Comparison of ENCODE assay signal across 16 mouse cellular contexts in genomic region chr11:8804178-8804577, GRCm38 (mm10).
DNase-seq lines count a peak whose midpoint lies in the region; ATAC-seq lines count a peak whose summit lies in the region.
"Had no signal": no experiment of that assay in that cellular context is flagged by ENCODE, and none has a peak within 500 bp of the region (broad histone marks: within the 10 kb centered on the region; RNA-seq: fewer than 3 reads in every experiment).

No protein-coding gene starts in this region.

- H3K36me3 ChIP-seq in hindbrain, embryonic 13.5 days: no peaks in the 10 kb centered on the region
- H3K36me3 ChIP-seq in hindbrain, embryonic 10.5 days: no peaks in the 10 kb centered on the region
- no peaks in the 10 kb centered on the region for H3K36me3 ChIP-seq in midbrain, embryonic 11.5 days (ENCODE audit: control insufficient read depth, insufficient read depth, low read length)
- no peaks in the 10 kb centered on the region for H3K36me3 ChIP-seq in midbrain, embryonic 16.5 days (ENCODE audit: control insufficient read depth, insufficient read depth, low read length)
- no peaks in the 10 kb centered on the region for H3K36me3 ChIP-seq in neural tube, embryonic 14.5 days (ENCODE audit: control insufficient read depth, insufficient read depth, low read length)
- no peaks in the 10 kb centered on the region for H3K36me3 ChIP-seq in intestine, embryonic 15.5 days
- H3K36me3 ChIP-seq: embryonic facial prominence, embryonic 10.5 days; heart, embryonic 13.5 days had no signal

- no peak overlapping the region for H3K4me2 ChIP-seq in hindbrain, embryonic 13.5 days
- no peak overlapping the region for H3K4me2 ChIP-seq in midbrain, embryonic 11.5 days
- H3K4me2 ChIP-seq in midbrain, embryonic 16.5 days (ENCODE audit: low read length): no peak overlapping the region
- H3K4me2 ChIP-seq in neural tube, embryonic 14.5 days (ENCODE audit: low read depth, low read length): no peak overlapping the region
- H3K4me2 ChIP-seq in intestine, embryonic 15.5 days (replicated peaks): no peak overlapping the region
- H3K4me2 ChIP-seq: heart, embryonic 13.5 days had no signal

- H3K27ac ChIP-seq in hindbrain, embryonic 13.5 days: no peak overlapping the region
- no peak overlapping the region for H3K27ac ChIP-seq in hindbrain, embryonic 10.5 days
- no peak overlapping the region for H3K27ac ChIP-seq in midbrain, embryonic 11.5 days (ENCODE audit: low read depth, low read length)
- H3K27ac ChIP-seq in midbrain, embryonic 16.5 days (ENCODE audit: low read length): no peak overlapping the region
- H3K27ac ChIP-seq in neural tube, embryonic 14.5 days (ENCODE audit: low read depth, low read length): no peak overlapping the region
- no peak overlapping the region for H3K27ac ChIP-seq in intestine, embryonic 15.5 days
- H3K27ac ChIP-seq: embryonic facial prominence, embryonic 10.5 days; heart, embryonic 13.5 days had no signal

- no peak for DNase-seq in hindbrain, embryonic 10.5 days (ENCODE audit: low spot score)
- peak; percentile 33 for DNase-seq in midbrain, embryonic 11.5 days (ENCODE audit: low spot score, missing footprints)
- no peak for DNase-seq in neural tube, embryonic 10.5 days (ENCODE audit: extremely low spot score, low spot score)
- DNase-seq: adrenal gland, adult 2 months; adrenal gland, postnatal 25 days; cerebellum, adult 8-10 months; gastrocnemius, postnatal 36 days; heart, postnatal 36 days had no signal

- H3K9ac ChIP-seq in hindbrain, embryonic 13.5 days: no peak overlapping the region
- H3K9ac ChIP-seq in midbrain, embryonic 11.5 days (ENCODE audit: low read length): no peak overlapping the region
- H3K9ac ChIP-seq in midbrain, embryonic 16.5 days (ENCODE audit: low read depth, low read length): no peak overlapping the region
- no peak overlapping the region for H3K9ac ChIP-seq in neural tube, embryonic 14.5 days (replicated peaks; ENCODE audit: low read depth, low read length)
- H3K9ac ChIP-seq in intestine, embryonic 15.5 days: no peak overlapping the region
- H3K9ac ChIP-seq: heart, embryonic 13.5 days had no signal

- H3K9me3 ChIP-seq in hindbrain, embryonic 13.5 days: no peaks in the 10 kb centered on the region
- no peaks in the 10 kb centered on the region for H3K9me3 ChIP-seq in hindbrain, embryonic 10.5 days
- no peaks in the 10 kb centered on the region for H3K9me3 ChIP-seq in midbrain, embryonic 11.5 days (ENCODE audit: control insufficient read depth, low read length)
- H3K9me3 ChIP-seq in midbrain, embryonic 16.5 days (replicated peaks; ENCODE audit: control insufficient read depth, low read length, poor library complexity, severe bottlenecking): no peaks in the 10 kb centered on the region
- H3K9me3 ChIP-seq in neural tube, embryonic 14.5 days (ENCODE audit: control insufficient read depth, low read length): no peaks in the 10 kb centered on the region
- H3K9me3 ChIP-seq in intestine, embryonic 15.5 days: no peaks in the 10 kb centered on the region
- H3K9me3 ChIP-seq: embryonic facial prominence, embryonic 10.5 days; heart, embryonic 13.5 days had no signal

- no peak overlapping the region for H3K4me3 ChIP-seq in hindbrain, embryonic 13.5 days
- H3K4me3 ChIP-seq in hindbrain, embryonic 10.5 days: no peak overlapping the region
- no peak overlapping the region for H3K4me3 ChIP-seq in midbrain, embryonic 11.5 days (ENCODE audit: low read depth, low read length)
- H3K4me3 ChIP-seq in midbrain, embryonic 16.5 days (ENCODE audit: low read depth, low read length): no peak overlapping the region
- no peak overlapping the region for H3K4me3 ChIP-seq in neural tube, embryonic 14.5 days (ENCODE audit: low read depth, low read length)
- no peak overlapping the region for H3K4me3 ChIP-seq in intestine, embryonic 15.5 days (replicated peaks)
- H3K4me3 ChIP-seq: embryonic facial prominence, embryonic 10.5 days; heart, embryonic 13.5 days had no signal

- H3K4me1 ChIP-seq in hindbrain, embryonic 13.5 days (replicated peaks): no peaks in the 10 kb centered on the region
- H3K4me1 ChIP-seq in hindbrain, embryonic 10.5 days (replicated peaks): no peaks in the 10 kb centered on the region
- H3K4me1 ChIP-seq in midbrain, embryonic 11.5 days (ENCODE audit: control insufficient read depth, insufficient read depth, low read length): no peaks in the 10 kb centered on the region
- H3K4me1 ChIP-seq in midbrain, embryonic 16.5 days (ENCODE audit: control insufficient read depth, insufficient read depth, low read length): no peaks in the 10 kb centered on the region
- no peaks in the 10 kb centered on the region for H3K4me1 ChIP-seq in neural tube, embryonic 14.5 days (ENCODE audit: control insufficient read depth, insufficient read depth, low read length)
- H3K4me1 ChIP-seq in intestine, embryonic 15.5 days (replicated peaks): no peaks in the 10 kb centered on the region
- H3K4me1 ChIP-seq: heart, embryonic 13.5 days had no signal

- peak; percentile 80 for ATAC-seq in hindbrain, embryonic 13.5 days (ENCODE audit: low FRiP score)
- ATAC-seq in midbrain, embryonic 11.5 days (ENCODE audit: low FRiP score): no peak
- no peak for ATAC-seq in midbrain, embryonic 16.5 days
- ATAC-seq in neural tube, embryonic 14.5 days (ENCODE audit: low read depth): peak; percentile 54; the same call in 1 of the 2 replicates
- no peak for ATAC-seq in intestine, embryonic 15.5 days
- ATAC-seq: forebrain, embryonic 14.5 days; intestine, embryonic 16.5 days had no signal

- 82% methylated on average over 3 of the region's 3 CpGs for WGBS in hindbrain, embryonic 13.5 days
- WGBS in hindbrain, embryonic 10.5 days: 91% methylated on average over 3 of the region's 3 CpGs
- 84% methylated on average over 3 of the region's 3 CpGs for WGBS in midbrain, embryonic 11.5 days
- 75% methylated on average over 3 of the region's 3 CpGs for WGBS in midbrain, embryonic 16.5 days
- WGBS in neural tube, embryonic 14.5 days: 67% methylated on average over 3 of the region's 3 CpGs
- WGBS in intestine, embryonic 15.5 days: 63% methylated on average over 3 of the region's 3 CpGs

- no peaks in the 10 kb centered on the region for H3K27me3 ChIP-seq in hindbrain, embryonic 13.5 days
- H3K27me3 ChIP-seq in hindbrain, embryonic 10.5 days (ENCODE audit: insufficient read depth, poor library complexity, severe bottlenecking): no peaks in the 10 kb centered on the region
- H3K27me3 ChIP-seq in midbrain, embryonic 11.5 days (ENCODE audit: control insufficient read depth, insufficient read depth, low read length): no peaks in the 10 kb centered on the region
- no peaks in the 10 kb centered on the region for H3K27me3 ChIP-seq in midbrain, embryonic 16.5 days (ENCODE audit: control insufficient read depth, insufficient read depth, low read depth, low read length)
- no peaks in the 10 kb centered on the region for H3K27me3 ChIP-seq in neural tube, embryonic 14.5 days (ENCODE audit: control insufficient read depth, insufficient read depth, low read length)
- no peaks in the 10 kb centered on the region for H3K27me3 ChIP-seq in intestine, embryonic 15.5 days (replicated peaks)
- H3K27me3 ChIP-seq: heart, embryonic 13.5 days had no signal

Comparison
In these comparisons a context has a peak if more than half of its experiments do, and no peak if none do; other contexts are left out.
1. ATAC-seq: peak in hindbrain, embryonic 13.5 days (single experiment) and neural tube, embryonic 14.5 days (single experiment); none in midbrain, embryonic 11.5 days (single experiment), midbrain, embryonic 16.5 days (single experiment) and intestine, embryonic 15.5 days (single experiment).